Mouse (Mus musculus) urinary bladder, postnatal 10 days (tissue): ENCODE results near the gene Lamb1.

Experiments used
- DNase-seq: peaks from one replicate; pipeline ENCODE4 v3.0.0; 2022; ENCODE audit warnings: low spot score

The Lamb1 gene

DNA sequence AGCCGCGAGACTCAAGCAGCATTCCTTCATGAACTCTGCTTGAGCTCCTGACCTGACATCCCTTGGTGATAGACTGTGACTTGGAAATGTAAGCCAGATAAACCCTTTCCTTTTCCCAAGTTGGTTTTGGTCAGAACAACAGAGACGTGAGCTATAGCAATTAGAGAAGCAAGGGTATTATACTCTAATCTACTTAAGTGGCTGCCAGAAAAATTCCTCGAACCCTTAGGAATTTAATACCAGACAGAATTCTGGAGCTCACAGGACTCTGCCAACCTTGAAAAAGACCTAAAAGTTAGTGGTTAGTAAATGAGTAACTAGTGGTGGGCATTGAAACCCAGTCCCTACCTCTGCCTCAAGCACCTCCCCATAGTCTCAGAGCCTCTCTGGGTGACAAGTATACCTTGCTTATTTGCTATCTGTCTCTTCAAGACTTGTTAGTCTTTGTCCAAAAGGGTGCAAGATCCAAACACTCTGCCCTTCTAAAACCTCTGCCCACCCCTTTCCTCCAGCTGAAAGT, 18.6 kb downstream of the Lamb1 start:
- no peak for DNase-seq

DNA sequence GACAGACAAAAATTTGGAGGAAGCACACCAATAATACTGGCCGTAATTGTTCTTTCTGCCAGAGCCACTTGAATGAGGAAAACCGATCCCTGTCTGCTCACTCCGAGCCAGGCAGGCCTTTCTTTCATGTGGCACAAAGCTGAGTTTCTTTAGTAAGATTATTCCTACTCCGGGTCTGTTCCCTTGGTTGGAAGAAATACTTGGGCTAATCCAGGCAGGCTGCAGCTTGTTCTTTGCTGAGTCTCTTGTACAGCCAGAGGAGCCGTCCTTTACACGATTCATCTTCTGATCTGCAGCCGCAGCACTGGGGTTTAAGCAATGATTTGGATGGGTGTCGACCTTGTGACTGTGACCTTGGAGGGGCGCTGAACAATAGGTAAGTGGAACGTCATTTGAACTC, 24.0 kb downstream of the Lamb1 start:
- DNase-seq, result no peak

- DNase-seq, result no peak
Observed at GRCm38 (mm10) chr12:31290951-31291350, 25.9 kb downstream of the Lamb1 start.

DNA sequence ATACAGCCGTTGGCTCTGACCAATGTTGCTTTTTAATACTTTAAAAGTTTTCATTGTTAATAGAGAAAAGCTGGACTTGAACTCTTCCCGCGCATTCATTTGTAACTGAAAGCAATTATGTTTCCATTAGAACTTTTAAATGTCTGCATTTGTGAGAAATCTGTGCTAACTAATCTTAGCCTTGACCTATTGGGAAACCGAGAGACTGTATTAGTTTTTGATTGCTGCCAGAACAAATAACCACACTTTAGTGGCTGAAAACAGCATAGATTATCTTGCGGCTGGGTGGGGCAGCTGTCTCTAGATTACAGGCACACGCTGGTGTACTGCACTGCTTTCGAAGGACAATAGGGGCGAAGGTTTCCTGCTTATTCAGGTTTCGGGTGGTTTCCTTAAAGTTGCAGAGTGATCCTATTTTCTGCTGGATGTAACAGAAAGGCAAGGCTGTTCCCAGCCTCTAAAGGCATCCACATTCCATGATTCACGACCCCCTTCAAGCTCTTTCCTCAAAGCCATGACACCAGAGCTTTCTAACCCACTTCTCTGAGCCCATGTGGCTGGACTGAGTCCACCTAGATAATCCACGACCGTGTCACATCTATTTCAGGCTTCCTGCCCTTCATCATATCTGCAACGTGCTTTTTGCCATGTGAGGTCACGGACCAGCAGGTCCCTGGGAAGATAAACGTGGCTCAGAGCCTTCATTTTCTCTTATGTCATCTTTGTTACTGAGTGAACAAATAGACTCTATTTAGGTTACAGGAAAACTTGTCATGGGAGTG, 28.5 kb downstream of the Lamb1 start:
- no peak for DNase-seq

DNA sequence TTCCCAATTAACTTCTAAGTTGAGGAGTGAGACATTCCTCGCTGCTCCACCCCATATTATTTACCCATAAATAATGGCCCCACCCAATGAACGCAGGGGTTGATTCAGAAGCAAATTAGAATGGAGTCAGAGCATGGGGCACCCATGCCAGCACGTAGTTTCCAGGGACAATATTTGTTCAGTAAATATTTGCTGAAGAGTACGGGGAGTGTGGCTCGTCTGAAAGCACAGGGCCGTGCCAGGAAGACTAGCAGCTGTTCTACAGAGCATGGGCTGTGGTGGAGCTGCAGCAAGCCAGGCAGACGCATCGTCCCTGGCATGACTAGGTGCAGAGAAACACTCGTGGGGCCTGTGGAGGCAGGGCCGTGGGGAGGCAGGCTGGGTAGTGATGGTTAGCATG, 29.5 kb downstream of the Lamb1 start:
- DNase-seq, result no peak

GRCm38 (mm10) chr12:31294996-31295395, 30.0 kb downstream of the Lamb1 start:
- DNase-seq, result no peak

GRCm38 (mm10) chr12:31295505-31295904, 30.5 kb downstream of the Lamb1 start:
- no peak for DNase-seq

- no peak for DNase-seq
Observed at GRCm38 (mm10) chr12:31296097-31296496, 31.1 kb downstream of the Lamb1 start.

DNA sequence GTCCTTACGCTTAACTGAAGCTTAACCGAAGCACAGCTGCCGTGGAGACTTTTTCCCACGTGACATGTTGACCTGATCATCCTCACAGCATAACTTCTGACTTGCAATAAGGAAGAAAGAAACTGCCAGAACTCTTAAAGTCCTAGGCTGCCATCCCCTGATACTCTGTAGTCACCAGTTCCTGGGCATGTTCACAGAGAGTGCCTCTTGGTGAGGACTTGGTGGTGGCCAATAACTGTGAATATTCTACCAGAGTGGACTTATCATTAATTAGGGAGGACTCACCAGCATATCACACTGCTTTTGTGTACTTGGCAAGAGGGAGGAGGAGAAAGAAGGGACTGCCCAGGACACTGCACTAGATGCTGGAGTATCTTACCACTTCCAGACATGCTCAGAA, 33.1 kb downstream of the Lamb1 start:
- no peak for DNase-seq

- DNase-seq, result no peak
Observed at GRCm38 (mm10) chr12:31298530-31298929, 33.5 kb downstream of the Lamb1 start.

DNA sequence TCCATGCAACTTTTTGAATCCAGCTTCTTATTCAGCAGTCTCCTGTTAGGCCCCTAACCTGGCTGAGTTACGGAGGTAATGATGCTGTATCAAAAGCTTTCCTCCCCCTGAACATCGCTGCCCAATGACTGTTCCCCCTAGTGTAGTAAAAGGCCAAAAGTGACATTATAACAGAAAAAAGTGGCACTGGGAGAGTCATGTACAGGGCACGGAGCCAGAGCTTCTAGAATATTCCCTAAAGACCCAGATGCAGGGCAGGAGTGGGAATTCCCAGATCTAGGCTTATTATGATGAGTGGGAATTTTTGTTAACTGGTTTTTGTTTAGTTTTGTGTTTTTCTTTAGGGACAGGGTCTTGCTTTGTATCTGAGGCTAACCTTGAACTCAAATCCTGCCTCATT, 34.1 kb downstream of the Lamb1 start:
- DNase-seq, result no peak

- DNase-seq, result no peak
Observed at GRCm38 (mm10) chr12:31299676-31300197, 34.7 kb downstream of the Lamb1 start.

DNA sequence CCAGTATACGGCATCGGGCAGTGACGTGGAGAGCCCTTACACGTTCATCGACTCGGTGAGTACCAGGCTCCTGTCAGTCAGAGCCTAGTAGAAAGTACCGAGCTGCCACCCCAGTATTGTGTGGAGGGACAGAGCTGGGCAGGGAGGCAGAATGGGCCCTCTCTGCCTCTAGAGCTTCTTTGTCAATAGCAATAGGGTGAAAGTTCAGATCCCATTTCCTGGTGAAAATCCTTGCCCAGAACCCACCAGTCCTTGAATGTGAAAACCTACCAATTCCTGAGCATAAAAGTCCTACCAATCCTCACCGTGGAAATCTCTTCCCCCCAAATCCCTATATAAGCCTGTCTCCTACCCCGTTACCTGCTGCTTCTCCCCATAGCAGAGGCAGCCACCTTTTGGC, 35.2 kb downstream of the Lamb1 start:
- DNase-seq, result no peak

DNA sequence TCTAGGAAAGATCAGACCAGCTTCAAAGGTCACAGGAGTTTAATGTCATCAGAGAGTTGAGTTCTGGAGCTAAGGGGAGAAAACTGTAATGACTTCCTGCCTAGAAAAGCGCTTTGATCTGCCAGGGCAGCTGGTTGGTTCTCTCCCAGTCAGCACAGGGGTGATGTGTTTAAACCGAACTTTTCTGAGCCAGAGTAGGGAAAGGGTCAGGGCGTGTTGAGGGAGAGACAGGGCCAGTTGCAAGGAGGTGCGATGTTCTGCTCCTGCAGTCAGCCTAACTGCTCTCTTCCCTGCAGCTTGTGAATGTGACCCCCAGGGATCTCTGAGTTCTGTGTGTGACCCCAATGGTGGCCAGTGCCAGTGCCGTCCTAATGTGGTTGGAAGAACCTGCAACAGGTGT, 37.2 kb downstream of the Lamb1 start:
- no peak for DNase-seq

DNA sequence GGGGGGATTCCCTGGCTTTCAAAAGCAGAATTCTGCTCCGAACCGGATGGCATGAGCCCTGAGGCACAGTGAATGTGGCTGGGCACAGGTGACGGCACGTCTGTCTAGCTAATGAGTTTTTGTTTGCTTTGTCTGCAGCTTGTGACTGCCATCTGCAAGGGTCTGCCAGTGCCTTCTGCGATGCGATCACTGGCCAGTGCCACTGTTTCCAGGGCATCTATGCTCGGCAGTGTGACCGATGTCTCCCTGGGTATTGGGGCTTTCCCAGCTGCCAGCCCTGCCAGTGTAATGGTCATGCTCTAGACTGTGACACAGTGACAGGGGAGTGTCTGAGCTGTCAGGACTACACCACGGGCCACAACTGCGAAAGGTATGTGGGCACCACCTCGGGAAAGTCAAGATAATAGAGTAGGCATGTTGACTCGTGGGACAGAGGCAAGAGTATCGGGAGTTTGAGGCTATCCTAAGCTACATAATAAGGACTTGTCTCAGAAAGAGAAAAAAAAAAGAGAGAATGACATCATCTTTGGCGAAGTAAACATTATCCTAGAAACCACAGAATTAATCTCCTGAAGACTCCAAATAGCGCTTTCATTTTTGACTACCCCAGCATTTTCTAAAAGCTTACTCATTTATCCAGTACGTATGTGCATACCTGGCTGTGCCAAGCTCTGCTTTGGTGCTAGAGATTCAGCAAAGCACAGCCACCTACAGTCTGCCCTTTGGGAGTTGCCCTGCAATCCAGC, 37.9 kb downstream of the Lamb1 start:
- DNase-seq, result no peak

DNA sequence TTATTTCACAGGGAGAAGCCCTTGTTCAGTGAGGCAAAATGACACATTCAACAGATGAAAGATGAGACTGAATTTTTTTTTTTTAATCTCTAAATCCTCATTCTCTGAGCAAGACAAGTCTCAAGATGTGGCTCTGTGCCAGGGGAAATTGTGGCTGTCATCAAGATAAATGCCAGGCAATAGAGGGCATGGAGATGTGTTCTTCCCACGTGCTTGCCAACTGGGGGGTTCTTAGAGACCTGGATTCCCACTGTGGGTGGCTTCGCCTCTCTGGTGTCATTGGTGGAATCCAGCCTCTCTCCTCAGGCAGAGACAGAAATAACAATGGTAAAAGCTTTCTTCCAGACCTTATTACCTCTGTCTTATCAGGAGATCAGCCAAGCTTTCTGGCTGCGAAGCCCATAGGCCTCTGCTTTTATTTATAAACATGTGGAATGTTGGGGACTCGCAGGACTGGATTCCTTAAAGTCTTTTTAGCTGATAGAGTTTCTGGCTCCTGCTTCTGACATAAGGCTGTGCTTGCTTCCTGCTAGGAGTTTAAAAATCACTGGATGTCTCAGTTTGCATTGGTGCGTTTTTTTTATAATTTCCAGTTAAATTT, 41.1 kb downstream of the Lamb1 start:
- no peak for DNase-seq

GRCm38 (mm10) chr12:31307011-31307410, 42.0 kb downstream of the Lamb1 start:
- DNase-seq, result no peak

DNA sequence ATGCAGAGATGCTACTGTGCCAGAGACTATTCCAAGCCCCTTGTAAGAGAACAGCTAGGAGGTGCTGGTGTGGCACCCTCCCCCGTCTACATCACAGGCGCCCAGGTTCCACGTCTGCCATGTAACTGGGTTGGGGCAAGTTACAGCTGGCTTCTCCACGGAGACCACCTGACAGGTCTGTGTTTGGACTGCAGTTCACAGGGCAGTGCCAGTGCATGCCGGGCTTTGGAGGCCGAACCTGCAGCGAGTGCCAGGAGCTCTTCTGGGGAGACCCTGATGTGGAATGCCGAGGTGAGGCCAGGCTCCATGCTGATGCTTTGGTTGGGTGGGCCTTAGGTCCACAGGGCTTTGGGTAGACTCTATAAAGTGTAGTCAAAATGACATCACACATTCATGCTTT, 42.7 kb downstream of the Lamb1 start:
- no peak for DNase-seq

- DNase-seq, result no peak
Observed at GRCm38 (mm10) chr12:31310687-31311086, 45.7 kb downstream of the Lamb1 start.

DNA sequence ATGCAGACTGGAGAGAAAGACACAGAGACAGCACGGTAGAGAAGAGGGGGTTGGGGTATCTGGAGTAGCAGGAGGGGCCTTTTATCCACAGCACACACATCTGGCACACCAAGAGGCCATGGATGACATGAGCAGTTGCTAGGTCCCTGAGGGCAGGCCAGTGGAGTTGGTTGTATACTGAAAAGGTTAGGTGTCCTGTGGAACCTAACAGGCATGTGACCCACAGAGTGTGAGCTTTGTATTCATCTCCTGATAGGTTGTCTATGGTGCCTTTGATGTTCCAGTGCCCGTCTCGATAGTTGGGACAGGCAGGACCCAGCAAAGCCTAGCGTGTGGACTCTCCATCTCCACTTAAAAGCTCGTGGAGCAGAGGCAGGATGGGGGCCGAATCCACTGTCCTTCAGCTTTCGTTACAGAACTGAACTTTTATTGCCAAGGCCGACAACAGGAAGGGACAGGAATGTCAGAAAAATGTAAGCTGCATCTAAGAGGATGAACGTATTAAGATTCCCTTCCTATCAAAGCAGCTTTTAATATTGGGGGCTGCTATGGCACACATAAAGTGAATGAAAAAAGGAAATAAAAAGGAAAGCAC, 46.7 kb downstream of the Lamb1 start:
- no peak for DNase-seq

GRCm38 (mm10) chr12:31312281-31312680, 47.2 kb downstream of the Lamb1 start:
- DNase-seq, result no peak

DNA sequence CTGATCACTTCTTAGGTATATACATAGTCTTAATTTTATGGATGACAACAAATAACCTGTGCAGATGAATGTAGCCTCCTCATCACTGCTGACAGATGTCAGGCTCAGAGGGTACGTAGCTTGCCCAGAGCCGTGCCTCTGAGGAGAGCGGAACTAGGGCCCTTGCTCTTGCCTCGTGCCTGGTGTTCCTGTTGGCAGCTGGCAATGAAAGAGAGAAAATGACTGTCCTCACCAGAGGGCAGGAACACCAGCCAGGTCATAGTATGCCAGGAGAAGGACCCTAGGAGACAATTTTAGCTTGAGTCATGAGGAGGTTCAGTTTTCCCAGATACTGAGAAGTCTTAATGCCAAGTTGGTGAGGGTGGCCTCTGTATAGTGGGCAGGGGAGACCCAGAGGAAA, 48.1 kb downstream of the Lamb1 start:
- DNase-seq, result no peak
